Mouse (Mus musculus): ENCODE results near the gene Erbb4.
"Not testable (repeated sequence)": the region's sequence is repeated elsewhere in the genome, so short reads cannot be mapped to it uniquely, and the experiment has no call there.

The Erbb4 gene

DNA sequence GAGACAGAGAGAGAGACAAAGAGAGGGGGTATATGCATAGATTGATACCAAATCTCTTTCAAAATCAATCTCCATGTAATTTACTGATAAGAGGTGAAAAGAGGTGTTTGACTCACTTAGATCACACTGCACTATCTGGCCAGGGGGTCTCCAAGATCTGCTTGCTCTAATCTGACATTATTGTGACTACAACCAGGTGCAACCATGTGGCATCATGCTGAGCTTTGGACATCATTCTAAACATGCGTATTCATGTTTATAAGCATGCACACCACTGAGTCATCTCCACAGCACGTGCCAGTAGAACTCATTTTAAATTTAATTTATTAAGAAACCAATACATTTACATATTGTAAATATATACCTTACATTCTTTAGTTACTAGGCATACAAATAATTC is 247.5 kb downstream of the Erbb4 start:
- no peak for DNase-seq (ENCODE audit: low spot score in 2 of 2)

DNA sequence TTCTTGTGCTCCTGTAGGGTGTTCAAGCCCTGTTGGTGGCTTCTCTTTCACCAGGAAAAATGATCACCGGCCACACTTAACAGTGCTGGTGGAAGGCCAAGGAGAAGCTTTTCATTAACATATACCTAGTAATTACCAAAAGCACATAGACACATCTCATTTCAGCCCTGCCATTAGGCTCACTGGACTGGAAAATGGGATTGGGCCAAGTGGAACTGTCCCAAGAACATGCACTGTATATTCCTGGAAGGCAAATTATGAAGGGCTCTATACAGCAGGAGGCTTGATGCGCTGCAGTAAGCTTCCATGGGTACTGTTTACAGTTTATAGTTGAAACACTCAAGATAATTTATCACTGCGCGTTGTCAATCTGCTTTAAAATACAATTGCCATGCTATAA is 248.4 kb downstream of the Erbb4 start:
- DNase-seq (ENCODE audit: low spot score in 2 of 2) = no peak

DNA sequence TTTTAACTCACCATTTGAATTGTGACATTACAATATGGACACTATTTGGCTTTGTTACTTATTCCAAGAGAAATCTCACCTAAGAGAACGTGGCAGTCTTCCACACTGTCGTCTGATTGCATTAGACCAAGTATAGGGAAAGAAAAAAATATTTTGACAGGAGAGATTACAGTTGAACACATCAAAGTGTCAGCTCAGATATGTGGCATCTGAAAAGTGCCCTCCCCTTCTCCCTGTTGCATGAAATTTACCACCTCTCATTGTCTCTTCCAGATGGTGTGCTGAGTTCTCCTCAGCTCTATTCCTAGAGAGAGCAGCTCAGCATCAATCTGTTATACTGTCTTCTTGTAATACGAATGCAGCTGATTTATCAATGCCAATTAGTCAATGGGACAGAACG is 268.5 kb downstream of the Erbb4 start:
- DNase-seq (ENCODE audit: low spot score in 2 of 2) = no peak

DNA sequence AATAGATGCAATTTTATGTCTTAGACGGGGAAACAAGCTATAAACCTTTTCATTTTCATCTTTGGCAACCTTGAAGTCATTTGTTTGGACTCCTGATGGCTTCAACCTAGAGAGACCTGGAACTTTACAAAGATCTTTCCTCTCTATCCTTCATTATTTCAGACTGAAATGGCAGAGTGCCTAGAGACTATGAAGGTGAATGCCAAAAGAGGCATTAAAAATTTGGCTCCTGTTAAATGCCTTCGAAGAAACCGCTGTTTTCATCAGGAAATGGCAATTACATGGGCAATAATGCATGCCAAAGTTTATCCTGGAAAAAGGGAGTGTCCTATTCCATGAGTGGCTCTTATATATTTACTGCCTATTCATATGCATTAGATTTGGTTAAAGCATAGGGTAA is 273.2 kb downstream of the Erbb4 start:
- no peak for DNase-seq (ENCODE audit: low spot score in 2 of 2)

DNA sequence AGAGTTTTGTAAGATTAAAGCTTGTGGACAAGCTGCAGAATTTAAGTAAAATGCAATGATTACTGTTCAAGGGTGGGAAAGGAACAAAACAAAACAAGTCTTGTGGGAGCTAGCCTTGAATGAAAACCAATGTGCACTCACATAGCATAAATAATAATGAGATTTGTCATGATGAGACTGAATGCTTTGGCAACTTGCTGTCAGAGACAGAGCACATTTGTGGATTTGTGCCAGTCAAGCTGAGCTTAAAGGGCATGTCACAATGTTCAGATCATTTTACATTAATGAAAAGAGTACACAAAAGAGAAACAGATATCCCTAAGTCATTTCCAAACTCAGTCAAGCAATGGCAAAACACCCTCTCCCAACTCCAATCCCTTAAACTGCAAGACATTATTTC is 275.8 kb downstream of the Erbb4 start:
- DNase-seq (ENCODE audit: low spot score in 2 of 2) = no peak

DNA sequence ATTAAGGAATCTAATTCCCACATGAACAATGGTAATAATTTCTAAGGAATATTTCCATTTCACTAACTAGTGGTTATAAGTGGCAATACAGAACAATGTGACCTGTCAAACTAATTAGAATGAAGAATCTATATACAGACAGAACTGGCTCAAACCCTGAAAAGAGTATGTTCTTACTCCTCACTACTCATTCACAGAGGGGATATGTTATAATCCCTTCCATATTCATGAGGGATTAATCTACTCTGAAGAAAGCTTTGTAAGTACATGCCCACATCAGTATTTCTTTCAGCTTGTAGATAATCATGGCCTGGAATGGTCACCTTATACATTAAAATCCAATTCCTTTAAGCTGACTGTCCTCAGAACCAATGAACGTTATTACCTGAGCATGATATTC is 276.3 kb downstream of the Erbb4 start:
- no peak for DNase-seq (ENCODE audit: low spot score in 2 of 2)

DNA sequence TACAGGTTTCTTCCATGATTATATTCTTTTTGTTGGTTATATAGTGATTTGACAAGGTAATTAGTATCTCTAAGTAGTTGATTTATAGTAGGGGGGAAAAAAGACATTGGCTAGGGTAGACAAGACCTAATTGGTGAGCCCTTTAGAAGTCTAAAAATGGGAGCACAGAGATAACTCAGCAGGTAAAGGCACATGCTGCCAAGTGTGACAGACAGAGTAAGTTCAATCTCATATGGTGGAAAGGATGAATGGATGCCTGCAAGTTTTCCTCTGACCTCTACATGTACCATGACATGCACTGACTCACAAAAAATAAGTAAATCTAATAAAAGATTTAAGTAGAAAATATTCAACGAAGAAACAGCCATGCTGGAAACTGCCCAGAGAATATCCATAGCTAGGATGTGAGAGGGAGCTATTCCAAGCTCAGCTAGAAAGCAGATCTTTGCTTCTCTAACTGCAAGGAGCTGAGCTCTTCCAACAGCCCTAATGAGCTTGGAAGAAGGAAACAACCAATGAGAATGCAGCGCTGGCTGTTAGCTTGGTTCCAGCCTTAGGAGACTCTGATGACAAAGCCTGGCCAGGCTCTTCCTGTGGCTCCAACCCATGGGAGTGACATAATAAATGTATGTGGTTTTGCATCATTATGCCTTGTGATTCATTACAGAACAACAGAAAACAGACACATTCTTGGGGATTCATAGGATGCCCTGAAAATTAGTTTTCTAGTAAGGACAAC is 277.2 kb downstream of the Erbb4 start:
- no peak for DNase-seq (ENCODE audit: low spot score in 2 of 2)

DNA sequence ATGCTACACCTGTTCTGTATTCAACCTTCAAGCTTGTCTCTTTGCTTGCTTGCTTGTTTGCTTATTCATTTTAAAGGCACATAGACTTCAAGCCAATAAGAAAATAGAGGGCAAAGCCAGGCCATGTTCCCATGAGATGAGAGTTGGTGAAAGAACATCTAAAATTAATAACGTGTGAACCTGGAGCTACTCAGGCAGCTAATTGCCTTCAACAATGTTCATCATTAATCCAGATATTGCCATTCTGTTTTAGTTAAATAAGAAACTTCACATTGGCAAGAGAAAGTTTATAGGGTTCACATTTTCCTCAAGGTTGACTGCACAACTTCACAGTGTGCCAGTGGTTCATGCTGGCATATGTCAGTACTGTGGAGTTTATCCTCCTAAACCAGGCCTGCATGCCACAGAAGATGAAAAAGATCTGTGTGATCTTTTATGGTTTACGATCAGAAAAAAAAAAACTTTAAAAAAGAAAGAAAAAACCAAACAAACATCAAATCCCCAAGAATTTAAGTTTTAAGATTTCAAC is 284.7 kb downstream of the Erbb4 start:
- no peak for DNase-seq (ENCODE audit: low spot score in 2 of 2)

DNA sequence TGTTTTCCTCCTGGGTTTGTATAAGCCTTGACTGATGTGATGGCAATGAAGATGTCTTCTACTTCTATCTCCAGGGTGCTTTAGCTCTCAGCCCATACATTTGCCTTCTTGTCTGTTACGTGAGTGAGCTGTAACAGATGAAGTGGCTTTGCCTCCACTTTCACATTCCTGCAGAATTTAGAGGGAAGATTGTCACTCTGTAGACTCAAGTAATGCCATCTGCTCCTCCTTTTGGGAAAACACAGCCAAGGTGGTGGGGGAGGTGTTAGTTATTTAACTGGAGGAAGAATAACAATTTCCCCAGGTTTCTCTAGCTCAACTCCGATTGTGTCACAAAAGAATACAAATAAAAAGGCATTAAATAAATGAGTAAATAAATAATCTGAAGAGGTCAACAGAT is 301.1 kb downstream of the Erbb4 start:
- DNase-seq (ENCODE audit: low spot score in 2 of 2) = no peak

DNA sequence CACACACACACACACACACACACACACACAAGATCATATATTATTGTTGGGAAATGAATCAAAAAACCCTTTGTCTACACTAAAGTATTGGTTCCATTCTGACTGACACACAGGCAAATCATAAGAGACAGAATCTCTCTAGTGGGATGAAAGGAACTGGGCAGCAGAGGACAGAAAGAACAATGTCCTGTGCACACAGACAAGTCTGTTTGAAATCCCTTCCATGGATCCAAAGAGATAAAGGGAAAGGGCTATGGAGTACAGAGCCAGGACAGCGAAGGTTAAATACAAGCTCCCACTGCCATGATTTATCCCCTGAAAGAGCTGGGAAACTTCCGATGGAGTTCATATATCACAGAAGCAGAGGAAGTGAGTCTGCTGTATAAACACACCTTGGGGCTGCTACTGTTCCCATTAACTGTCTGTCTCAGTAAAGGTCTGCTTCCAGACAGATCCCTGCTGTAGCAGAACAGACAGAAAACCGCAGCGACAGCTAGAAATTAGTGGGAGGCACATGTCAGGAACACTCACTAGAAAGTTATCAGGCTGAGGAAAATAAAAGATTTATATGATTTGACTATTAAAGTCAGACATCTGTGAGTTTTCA is 320.3 kb downstream of the Erbb4 start:
- no peak for DNase-seq (ENCODE audit: low spot score in 2 of 2)

DNA sequence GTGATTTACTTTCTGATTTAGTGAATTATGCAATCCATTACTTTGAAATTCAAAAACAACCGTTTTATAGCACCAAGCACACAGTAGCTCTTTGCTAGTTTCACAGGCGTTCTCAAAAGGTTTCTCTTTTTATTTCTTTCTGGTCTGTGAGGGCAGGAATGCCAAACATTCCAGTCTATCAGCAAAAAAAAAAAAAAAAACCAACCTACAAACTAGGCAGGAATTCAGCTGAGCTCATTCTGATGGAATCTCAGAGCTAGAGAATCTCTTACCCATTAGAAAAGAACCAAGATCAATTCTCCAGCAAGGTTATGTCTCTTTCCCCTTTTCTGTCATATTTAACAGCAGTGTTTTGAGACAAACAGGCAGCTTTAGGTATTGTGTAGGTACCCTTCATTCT is 327.2 kb downstream of the Erbb4 start:
- DNase-seq (ENCODE audit: low spot score in 2 of 2) = no peak

DNA sequence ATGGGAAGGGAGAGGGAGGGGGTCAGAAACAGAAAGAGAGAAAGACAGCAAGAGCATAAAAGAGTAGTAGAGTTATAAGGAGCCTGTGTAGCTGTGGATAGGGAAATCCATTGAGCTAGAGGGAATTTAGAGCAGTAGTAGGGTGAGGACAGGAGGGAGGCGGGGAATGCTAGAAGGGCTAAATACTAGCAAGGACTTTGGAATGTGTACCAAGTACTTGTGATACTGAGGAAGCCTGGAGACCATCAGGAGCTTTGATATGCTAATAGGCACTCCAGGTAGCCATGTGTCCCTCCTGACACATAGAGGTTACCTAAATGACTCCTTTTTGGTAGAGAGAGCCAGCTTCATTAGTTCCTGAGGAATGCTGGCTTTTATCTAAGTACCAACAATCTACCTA is 327.8 kb downstream of the Erbb4 start:
- no peak for DNase-seq (ENCODE audit: low spot score in 2 of 2)

DNA sequence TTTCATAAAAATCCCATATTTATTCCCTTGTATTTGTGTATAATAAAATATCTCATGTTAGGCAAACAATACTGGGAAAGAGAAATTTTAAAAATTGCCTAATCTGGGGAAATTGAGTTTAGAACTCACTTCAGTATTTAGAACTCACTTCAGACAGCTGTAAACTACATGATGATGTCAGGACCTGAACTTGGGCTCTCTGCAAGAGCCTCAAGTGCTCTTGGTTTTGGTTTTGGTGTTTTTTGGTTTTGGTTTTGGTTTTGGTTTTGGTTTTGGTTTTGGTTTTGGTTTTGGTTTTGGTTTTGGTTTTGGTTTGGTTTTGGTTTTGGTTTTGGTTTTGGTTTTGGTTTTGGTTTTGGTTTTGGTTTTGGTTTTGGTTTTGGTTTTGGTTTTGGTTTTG is 341.8 kb downstream of the Erbb4 start:
- not testable (repeated sequence) for DNase-seq (ENCODE audit: low spot score in 2 of 2)

DNA sequence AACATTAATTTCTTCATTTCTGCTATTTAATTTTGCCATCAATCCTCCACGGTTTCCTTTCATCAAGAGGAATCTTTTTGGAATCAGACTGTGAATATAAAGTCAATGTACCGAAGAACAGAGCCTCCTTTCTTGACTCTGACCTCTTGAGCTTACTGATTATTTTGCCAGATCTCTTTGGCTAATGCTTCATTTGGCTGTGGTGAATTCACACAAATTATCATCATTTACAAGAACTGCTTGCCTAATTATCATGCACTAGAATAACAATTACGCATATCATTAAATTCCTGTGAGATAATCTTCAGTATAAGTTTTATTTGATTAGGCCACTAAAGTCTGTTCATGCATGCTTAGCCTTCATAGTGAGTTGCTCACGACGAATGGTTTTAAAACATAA is 345.4 kb downstream of the Erbb4 start:
- DNase-seq (ENCODE audit: low spot score in 2 of 2) = no peak

DNA sequence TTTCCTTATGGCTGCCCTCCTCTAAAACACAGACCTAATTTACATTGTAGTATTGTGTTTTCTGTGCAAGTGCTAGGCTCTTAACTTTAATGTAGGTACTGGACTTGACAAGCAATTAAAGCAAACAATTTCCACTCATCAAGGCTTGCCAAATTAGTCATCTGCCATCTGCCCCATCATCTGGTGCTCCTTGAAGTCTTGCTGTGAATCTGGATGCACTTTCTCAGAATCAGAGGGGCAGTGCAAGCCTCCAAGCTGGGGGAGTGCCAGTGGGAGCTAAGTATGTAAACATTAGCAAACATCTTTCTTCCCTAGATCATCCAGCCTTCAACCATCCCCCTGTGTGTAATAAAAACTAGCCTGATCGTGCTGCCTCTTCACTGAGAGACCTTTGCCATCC is 358.9 kb downstream of the Erbb4 start:
- DNase-seq (ENCODE audit: low spot score in 2 of 2) = no peak

DNA sequence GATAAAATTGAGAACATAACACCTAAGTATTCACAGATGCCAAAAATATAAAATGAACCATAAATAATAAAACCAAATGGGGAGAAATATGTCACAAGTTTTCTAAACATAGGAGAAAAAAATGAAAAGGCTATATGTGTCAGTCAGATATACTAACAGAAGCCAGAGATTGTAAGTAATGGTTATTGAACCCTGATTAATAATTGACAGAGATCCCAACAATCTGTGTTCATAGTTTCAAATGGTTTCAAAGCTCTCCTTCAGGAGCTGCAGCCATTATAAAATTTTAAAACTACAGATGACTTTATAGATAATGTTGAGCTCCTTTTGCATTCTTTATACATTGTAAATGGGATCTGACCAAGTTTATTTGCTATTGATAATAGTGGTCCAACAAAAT is 426.4 kb downstream of the Erbb4 start:
- DNase-seq (ENCODE audit: low spot score in 2 of 2) = no peak

DNA sequence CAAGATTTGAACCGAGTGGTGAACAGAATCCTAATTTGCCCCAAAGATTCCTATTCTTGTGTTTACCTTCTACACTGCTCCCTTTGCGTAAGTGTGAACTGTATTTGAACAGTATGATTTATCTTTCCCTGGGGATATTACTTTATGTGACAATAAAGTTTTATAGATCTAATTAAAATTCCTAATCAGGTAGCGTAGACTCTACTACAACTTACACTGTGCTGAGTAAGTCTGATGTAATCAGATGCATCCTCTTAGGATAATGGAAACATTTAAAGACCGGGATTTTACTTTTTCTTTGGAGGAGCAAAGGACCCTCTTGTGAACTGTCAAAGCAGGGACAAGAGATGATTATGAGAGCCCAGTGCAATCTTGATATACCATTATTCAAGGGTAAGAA is 433.2 kb downstream of the Erbb4 start:
- no peak for DNase-seq (ENCODE audit: low spot score in 2 of 2)

DNA sequence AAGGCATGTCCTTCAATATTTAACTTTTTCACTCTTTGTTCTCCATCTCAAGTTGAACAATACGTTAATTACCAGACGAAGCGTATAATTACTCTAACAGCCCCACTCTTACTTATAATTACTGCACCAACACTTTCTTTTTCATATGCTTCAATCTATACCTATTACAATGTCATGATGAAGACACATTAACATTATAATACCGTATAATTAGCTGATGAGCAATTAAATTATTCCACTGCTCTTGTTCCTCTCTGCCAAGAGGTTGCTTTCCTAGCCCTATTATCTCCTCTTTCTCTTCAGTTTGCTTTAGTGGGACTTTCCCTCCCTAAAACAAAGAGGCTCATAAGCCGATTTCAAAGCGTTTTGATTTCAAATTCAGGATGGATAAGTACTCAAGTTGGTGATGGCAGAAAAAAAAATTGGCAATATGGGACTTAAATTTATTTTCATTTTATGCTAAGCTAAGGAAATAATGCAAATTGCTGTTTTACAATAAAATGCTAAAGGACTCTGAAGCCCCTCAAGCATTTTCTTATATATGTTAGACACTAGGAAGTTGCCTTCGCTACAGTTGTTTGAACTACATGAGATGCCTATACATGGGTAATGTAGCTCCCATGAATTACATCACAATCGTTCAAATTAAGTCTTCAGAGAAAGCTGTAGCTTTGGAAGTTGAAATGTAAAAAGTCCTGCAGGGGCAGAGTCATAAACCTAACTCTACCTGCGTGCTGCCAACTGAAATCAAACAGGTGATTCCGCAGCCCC is 440.8 kb downstream of the Erbb4 start:
- DNase-seq (ENCODE audit: low spot score in 2 of 2) = no peak

DNA sequence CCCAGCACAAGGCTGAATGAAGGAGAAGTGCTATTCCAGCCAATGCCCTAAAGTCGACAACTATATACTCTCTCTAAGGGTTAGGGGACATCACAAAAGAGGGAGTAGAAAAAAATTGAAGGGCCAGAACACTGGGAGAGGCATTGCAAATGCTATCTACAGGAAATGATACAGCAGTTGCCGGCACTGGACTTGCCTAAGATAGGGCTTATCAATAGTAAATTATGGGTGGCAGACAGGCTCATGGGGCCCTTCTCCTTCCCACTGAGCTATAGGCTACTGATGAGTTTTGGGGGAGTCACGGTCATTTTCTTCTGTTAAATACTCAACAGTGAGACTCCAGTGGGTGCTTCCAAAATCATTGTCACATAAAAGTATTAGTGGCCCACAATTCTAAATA is 517.4 kb downstream of the Erbb4 start:
- DNase-seq (ENCODE audit: low spot score in 2 of 2) = no peak

DNA sequence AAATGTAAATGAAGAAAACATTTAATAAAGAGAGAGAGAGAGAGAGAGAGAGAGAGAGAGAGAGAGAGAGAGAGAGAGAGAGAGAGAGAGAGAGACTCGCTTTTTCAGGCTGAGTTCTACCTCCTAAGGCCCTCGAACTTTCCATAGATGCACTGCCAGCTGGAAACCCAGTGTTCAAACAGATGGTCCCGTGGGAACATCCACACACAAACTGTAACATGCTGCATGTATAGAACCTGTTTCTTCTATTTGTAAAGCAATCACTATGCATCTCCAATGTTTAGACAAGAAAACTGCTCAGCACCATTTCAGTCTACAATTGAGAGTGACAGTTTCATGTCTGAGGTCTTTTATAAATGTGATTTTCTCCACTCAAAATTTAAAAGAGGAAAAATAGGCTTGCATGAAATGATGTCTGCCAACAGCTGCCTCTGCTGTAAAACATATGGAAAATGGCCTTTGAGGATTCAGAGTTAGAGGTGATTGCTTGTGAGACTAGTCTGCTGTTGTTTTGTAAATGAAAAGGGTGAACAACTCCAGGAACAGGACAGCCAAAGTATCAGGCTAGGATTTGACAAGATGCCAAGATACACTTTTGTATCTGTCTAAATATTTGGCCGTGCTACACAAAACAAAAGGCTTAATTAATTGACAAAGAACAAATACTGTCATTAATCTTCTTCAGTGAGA is 533.9 kb downstream of the Erbb4 start:
- no peak for DNase-seq (ENCODE audit: low spot score in 2 of 2)

DNA sequence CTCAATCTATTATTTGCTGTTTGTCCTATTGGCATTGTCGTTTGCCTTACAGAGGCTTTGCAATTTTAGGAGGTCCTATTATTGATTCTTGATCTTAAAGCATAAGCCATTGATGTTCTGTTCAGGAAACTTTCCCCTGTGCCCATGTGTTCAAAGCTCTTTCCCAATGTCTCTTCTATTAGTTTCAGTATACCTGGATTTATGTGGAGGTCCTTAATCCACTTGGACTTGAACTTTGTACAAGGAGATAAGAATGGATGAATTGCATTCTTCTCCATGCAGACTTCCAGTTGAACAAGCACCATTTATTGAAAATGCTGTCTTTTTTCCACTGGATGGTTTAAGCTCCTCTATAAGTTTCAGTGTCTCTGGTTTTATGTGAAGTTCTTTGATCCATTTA is 536.9 kb downstream of the Erbb4 start:
- no peak for DNase-seq (ENCODE audit: low spot score in 2 of 2)

DNA sequence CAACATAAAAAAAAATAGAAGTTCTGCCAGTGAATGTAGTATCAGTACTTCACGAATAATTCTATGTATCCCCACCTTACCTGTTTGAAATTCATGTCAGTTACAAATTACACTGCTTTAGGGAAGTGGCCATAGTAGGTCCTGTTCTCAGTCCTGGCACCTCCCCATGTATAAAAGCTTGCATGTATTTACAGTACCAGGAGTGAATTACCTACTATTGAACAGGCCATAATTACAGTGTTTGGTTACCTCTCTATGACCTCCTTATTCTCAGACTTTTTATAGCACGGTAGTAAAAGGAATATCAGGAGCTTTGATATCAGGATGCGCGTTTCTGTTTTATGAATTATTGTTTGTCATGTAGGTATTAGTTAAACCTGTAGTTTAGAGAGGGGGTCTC is 564.9 kb downstream of the Erbb4 start:
- no peak for DNase-seq (ENCODE audit: low spot score in 2 of 2)
